Mouse (Mus musculus) retina, postnatal 7 days (tissue): ENCODE results near the gene Utrn.

Experiments
- DNase-seq: peaks from one replicate; pipeline ENCODE4 v3.0.0-alpha.2; 2012; ENCODE audit warnings: low read depth, low spot score

Utrn gene

DNA sequence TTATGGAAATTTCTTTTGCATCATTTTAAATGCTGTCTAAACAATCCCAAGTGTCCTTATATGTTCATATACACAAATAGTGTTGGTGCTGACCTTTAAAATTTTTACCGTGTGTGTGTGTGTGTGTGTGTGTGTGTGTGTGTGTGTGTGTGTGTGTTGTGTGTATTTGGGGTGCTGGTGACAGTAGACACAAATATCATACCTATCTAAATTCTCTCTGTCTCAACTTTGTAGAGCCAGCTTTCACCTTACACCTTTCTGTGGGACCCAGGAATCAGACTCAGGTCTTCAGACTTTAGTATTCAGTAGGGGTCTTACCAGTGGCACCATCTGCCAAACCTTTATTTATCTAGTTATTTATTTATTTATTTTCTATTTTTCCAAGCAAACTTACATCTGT, 681 bp upstream of the Utrn start:
- DNase-seq: no peak

DNA sequence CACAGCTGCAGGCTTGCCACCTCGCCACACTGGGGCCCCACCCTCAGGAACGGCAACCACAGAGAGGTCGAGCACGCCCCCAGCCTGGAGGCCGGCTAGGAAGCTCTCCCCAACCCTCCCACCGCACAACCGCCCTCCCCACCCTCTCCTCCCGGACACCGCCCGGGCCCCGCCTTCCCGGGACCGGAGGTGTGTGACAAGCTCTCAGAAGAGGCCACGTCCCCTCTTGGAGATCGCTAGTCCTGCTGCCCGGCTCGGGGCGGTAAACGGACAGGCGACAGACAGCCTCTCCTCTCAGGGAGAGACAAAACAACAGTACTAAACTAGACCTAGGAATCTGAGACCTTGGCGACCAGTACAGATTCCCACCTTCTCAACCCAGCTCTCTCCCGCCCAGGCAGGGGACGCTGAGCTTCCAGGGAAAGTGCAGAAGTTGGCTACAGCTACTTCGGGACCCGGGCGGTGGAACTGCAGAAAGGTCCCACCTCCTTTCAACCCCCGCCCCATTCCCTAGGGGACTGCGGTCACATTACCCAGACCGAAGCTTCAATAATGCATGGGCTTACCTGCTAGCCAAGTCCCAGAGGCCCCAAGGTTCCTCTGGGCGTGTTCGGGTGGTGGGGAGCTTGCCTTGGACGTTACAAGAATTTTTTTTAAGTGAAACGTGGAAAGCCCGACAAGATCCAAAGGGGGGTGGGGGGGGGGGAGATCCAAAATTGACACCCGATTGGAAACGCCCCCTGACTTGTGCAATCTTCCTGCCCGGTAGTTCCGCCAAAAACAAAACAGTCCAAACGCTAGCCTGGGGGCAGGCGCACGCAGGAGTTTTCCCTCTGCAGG, 756 bp downstream of the Utrn start:
- no peak for DNase-seq

DNA sequence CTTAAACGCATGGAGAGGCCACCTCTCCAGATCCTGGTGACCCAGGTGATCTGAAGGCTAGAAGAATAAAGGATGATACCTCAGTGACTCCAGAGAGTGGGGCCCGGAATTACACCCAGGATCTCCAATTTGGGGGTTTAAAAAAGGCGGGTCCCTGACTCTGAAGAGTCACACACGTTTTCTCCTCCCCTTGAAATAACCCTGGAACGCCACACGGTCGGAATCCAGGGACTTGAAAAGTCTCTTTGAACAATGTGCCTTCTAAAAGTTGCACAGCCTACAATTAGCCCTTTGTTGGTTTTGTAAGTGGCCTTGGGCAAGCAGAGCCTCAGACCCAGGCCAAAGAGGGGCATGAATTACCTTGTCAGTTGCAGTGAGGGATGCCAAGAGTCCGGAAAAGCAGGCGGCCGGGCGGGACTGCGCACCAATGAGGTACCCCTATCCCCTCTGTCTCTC, 1.4 kb downstream of the Utrn start:
- DNase-seq: no peak

DNA sequence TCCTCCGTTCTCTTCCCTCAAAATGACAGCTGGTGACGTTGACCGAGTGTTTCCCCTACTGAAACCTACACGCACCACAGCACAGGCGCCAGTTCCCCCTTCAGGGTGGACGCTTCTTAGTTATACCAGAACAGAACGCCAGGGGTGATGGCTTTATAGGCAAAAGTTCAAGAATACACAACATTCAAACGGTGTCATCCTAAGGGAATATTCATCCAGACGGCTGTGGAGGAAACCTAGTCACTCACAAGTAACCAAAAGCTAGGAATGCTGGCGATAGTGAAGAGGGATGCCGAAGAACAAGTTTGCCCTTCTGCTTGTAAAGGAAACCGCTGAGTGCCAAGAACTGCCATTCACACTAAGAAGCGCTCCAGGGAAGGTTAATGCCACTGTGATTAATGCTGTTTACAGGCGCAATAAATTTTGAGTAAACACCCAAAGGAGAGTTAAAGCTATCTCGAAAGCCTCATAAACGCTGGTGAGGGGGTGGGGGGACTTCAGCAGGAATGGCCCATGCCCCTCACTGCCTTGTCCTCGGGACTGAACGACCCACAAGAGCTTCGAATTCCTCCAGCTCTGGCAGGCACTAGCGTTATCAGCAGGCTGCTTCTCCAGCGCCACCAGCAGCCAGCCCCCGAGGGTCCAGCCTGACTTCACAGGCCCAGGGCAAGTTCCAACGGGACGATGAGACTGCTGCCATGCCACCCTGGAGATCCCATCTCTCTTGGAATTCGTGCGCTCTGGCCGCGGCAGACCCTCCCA, 2.0 kb downstream of the Utrn start:
- no peak for DNase-seq

DNA sequence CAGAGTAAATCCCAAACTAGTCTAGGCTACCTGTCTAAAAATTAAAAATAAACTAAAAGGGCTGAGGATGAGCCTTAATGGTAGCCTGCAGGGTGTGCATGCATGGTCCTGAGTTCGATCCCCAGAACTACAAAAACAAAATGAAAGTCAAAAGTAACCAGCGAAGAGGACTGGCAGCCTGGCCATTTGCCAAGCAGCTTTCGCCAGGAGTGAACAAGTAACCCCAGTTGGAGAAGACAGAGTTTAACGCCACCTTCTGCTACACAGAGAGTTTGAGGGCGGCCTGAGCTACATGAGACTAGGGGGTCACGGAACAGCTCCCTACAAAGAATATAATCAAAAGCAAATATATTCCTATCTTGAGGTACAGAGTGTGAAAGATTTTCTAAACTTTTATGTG, 4.0 kb downstream of the Utrn start:
- no peak for DNase-seq

DNA sequence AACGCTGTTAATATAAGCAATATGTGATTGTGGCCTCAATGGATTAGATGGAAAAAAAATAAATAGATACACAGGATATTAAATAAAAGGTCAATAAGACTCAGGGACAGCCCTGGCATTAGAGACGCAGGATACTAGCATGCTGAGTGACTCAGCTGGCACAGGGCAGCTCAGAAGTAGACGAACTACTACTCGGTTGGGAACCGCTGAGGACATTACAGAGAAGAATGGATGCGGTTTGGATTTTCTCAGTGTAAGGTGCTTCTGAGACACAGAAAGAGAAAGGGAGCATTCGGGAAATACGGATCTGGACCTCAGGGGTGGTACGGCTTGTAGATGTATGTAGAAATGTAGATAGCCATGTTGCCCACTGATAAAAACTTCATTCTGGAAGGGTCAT, 5.6 kb downstream of the Utrn start:
- DNase-seq: no peak

DNA sequence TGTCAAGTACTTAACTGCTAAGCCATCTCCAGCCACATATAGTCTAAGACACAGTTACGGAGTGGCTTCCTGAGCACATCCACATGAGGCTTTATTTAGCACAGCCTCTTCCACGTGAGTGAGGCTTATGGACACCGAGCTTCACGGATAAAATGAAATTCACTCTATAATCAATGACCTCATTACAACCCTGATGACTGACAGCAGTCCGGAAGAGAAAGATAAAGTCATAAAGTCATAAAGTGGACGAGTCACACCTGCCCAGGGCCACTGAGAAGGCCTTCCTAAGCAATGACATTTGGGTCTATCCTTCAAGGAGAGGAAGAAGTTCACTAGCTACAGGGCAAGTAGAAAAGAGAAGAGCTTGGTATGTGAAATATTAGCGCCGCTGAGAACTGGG, 7.1 kb downstream of the Utrn start:
- no peak for DNase-seq

DNA sequence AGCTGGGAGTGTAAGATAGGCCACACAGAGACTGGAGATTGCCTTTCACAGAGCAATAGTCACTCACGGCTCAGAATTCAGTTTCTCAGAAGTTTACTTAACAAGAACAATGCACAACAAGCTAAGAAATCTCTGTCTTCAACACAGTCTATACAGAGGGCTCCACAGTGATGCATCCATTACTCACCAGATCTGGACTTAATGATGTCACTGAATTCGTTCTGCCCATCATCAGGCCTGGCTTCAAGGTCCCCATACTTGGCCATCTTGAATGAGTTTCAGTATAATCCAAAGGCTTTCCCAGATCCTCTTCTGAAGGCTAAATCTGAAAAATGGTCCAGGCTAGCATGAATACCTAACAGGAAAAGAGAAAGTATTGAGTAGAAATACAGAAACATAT, 7.8 kb downstream of the Utrn start:
- no peak for DNase-seq

DNA sequence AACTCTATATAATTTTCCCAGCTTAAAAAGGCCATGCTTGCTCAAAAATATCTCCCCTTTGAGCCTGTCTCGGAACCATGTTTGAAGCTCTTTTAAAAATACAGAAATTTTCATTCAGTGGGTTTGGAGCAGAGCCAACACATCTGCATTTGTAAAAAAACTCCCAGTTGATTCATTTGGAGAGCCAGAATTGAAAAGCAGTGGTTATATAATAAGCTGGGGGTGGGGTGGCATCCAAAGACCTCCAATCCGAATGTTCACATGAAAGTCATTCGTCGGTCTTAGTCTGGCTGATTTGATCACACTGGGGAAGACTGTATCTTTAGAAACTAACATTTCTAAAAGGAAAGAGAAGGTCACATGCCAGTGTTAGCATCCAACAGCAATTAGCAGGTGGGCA, 8.4 kb downstream of the Utrn start:
- DNase-seq: no peak

DNA sequence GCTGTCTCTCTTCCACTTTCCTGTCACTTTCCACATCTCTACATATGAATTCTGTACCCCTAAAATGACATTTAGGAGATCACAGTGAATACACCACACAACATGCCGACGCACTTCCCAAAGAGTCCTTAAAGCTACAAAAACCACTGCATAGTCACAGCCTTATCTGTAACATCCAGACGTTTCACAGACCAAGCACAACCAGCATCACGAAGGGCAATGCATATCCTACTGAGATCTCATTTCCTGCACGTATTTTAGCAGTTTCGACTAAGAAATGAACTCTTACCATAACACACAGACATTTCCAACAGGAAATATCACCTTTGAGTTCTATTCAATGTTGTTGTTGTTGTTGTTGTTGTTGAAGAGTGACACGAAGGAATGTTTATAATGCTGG, 8.8 kb downstream of the Utrn start:
- no peak for DNase-seq

DNA sequence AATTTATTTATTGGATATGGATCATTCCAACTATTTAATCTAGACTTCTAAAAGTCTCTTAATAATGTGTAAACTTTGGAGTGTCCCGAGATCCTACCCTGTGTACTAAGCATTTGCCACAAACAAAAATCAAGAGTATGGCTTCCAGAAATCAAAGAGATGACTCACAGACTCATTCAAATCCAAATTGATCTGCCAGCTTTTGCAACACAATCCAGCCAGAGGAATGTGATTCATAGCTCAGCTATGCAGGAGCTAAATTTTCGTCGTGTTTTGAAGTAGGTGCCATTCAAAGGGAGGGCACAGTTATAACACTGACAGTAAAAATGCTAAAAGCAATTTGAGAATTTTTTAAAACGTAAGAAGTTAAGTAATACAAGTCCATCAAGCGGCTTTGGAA, 11.1 kb downstream of the Utrn start:
- DNase-seq: no peak

DNA sequence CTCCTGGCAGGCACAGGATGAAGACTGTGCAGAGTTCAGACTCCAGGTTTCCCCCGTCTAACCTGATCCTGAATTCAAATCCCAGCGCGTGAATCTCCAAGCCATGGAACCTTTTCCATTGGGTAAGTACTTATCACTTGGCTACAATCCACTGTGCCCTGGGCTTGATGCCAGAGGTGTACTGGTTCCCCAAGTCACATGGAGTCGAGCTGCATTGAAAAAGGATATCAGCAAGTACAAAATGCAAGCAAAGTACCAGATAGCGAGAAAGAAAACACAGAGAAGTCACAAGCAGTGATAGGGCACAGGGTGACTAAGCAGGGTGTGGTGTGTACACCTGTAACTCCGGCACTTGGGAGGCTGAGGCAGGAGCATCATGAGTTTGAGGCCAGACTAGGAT, 14.9 kb downstream of the Utrn start:
- no peak for DNase-seq

DNA sequence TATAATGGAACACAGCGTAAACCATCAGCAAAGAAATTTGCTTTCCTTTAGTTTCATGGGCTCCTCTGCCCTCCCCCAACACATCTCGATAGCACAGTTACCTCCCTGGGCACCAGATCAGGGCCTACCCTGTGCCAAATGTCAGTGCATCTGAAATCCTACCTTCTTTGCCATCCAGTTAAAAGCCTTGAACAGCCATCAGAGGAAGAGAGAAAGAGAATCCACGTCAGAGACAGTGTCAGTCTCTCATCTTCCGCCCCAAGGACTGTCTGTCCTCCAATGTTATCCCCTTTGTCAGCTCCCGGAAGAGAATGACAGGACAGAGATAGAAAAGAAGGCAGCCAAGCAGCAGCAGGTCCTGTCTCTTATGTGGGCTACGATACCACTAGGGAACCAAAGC, 15.4 kb downstream of the Utrn start:
- DNase-seq: no peak

DNA sequence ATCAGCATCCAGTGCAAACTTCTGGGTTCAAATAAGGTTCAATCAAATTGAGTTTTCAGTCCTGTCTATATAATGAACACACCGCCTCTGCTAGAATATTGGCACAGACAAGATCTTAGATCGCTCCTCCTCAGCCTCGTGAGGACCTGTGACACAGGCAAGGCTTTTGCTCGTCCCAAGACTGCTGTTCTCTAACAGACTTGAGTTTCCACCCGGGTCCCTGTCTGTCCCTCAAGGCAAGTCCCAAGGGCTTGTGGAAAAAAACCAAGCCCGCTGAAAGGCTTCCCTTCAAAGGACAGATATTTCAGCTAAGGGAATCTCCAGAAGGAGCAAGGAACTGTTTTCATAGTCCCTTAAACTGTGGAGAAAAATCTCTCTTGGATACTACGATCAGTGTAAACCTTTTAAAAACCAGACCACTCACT, 16.0 kb downstream of the Utrn start:
- no peak for DNase-seq

DNA sequence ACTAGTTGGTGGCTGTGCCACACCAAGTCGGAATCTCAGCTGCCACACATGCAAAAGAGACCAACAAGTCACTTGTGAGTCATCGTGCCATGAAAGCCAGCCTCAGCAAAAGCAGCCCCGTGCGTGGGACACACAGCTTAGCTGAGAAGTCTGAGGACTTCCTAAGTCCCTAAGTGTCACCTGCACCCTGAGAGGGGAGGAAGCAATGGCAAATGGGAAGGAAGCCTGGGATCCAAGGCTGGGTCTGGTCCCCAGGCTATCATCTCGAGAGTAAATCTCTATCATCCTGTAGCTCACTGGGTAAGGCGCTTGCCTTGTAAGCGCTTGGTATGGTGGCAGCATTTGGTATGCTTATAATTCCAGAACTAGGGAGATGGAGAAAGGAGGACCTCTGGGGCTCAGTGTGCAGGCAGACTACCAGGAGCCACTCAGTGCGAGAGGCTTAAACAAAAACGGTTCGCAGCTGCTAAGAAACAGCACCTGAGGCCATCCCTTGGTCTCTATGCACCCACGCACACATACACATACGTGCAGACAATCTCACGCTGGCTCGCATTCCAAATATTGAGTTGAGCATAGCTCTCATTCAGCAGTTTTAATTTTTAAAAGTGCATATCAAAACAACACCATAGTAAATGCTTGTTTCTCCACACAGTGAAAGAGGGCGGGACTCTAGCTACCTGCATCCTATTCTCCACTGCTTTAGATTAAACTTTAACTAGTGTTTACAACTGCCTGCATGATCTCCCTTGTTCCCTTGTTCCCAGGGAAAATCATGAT, 16.6 kb downstream of the Utrn start:
- no peak for DNase-seq

DNA sequence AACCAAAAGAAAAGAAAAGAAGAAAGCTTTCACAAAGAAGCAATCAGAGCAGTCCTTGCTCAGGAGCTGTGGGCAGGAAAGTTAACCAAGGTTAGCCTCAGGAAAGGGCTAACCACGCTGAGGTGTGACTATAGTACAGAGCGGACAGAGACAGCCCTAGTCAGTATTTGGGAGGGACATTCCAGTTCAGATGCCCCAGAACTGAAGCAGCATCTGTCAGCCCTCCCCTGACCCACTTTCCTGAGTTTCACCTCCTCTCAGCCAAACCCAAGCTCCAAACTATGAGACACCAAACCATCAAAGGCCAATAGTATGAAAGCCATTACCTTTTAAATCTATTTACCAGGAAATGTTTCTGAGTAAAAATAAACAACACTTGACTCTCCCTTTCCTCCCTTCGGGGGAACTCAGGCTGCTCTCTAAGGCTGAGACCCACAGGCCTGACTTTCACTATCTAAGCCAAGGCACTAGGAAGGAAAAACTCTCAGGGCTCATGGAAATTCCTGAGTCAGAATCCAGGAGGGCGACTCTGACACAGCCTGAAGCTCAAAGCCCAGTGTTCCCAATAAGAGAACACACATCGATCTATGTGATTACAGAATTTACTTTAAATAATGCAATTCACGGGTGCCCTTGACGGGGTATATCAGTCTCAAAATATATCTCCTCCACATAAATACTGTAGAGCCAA, 18.2 kb downstream of the Utrn start:
- DNase-seq: no peak

DNA sequence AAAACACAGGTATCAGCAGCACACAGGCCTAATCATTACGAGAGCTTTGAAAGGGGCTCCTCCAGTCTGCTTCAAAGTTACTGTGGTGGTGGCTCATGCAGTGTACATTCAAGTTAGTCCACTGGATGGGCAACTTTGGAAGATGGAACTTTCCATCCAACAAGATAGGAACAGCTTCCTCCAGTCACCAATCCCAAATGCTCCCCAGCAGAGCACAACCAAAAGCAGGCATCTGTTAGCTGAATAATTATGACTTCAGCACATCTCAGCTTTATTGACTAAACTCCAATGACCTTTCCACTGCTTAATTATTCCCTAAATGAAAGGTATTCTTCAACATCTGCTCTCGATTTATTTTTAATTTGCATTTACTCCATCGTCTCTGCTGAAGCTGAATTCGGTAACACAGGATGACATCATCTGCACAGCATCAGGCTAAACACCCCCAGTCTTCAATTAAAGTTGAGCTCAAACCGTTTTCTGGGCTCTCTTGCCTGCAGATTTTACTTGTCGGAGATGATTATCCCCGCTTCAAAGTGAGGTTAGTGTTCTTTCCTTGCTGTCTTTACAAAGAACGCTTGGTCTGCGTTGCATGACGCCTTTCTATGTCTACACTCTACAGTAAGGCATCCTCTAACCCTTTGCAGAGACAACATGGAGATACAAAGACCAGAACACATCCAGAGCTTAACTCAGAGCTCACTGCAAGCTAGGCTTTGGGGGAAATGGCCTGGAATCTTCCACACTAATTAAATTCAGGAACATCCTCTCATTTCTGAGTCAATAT, 20.6 kb downstream of the Utrn start:
- no peak for DNase-seq

DNA sequence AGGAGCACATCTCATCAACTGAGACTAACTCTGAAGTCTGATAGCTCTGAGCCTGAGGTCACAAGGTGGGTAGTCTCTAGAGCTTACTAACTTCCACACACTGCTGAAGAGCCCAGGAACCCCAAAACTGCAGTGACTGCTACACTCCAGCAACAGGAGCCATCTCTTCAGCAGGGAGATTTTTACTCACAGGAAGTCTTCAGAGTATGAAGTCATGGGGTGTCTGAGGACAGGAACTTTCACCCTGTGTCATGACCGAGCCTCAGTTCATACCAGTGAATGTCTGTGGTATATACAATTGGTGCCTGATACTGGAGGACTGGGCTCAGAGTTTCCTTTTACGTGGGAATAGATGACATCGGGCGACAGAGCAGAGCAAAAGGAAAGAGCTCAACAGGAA, 26.6 kb downstream of the Utrn start:
- no peak for DNase-seq

DNA sequence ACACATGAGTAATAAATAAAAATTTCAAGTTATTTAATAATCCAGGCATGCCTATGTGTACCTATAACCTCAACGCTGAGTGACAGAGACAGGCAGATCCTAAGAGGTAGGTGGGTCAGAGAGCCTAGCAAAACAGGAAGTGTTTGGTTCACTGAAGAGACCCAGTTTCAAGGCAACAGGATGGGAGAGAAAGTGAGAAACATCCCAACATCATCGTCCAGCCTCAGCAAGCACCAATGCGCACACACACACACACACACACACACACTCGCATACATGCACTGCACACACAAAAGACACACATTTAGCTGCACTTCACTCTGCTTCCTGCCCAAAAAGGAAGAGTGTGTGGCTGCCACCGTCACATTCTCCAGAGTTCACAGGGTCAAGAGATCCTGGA, 27.7 kb downstream of the Utrn start:
- DNase-seq: no peak

DNA sequence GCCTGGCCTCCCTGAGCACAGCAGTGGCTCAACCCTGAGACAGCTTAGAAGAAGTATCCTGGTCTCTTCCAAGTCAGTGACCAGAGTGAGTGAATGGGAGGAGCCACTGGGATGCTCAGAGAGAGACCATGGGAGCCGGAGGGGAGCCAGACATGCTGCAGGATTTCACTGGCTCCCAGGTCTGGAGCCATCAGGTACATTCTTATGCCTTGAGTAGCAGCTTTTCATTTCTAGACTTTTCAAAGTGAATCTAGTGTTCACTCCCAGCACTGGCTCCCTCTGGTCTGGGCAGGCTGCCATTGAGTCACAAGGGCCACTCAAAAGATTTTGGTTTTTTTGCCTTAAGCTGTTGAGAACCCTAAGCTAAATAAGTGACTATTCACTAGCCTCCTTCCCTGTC, 31.5 kb downstream of the Utrn start:
- DNase-seq: no peak
